Mouse (Mus musculus): Measurements from ENCODE around the gene Gpr156. TPM values are rescaled to one million over a fixed set of nuclear protein-coding genes. Genes with fewer than 3 reads are reported as not detected.

Gpr156 gene
- polyA plus RNA-seq, 1 experiment from 2014 or later: 0.07 TPM

- Histone ChIP-seq H3K4me2 (replicated peaks; ENCODE audit: low read depth) (no peak overlapping the region), H3K9me3 (ENCODE audit: control insufficient read depth, low read length) (no peaks in the 10 kb centered on the region), H3K9ac (ENCODE audit: low read length) (no peak overlapping the region), H3K4me1 (replicated peaks; ENCODE audit: control insufficient read depth, insufficient read depth) (no peaks in the 10 kb centered on the region), H3K4me3 (ENCODE audit: low read depth, low read length) (no peak overlapping the region), H3K27ac (replicated peaks) (no peak overlapping the region), H3K36me3 (ENCODE audit: control insufficient read depth, insufficient read depth, low read length) (no peaks in the 10 kb centered on the region), H3K27me3 (ENCODE audit: control insufficient read depth, insufficient read depth, low read length) (no peaks in the 10 kb centered on the region)
- no peak for DNase-seq (ENCODE audit: low spot score)
- no peak for ATAC-seq (ENCODE audit: low FRiP score, low TSS enrichment)
- no peak for TF ChIP-seq CTCF (IDR thresholded peaks at IDR 0.05; ENCODE audit: low read depth)
- no peak for TF ChIP-seq EP300 (optimal IDR thresholded peaks at IDR 0.05)
- WGBS: 45% methylated on average over 2 of the region's 2 CpGs
Measured at GRCm38 (mm10) chr16:37899357-37899756, 16.9 kb upstream of the Gpr156 start.

- Histone ChIP-seq H3K27ac (replicated peaks) (no peak overlapping the region), H3K27me3 (ENCODE audit: control insufficient read depth, insufficient read depth, low read length) (no peaks in the 10 kb centered on the region), H3K36me3 (ENCODE audit: control insufficient read depth, insufficient read depth, low read length) (no peaks in the 10 kb centered on the region), H3K9ac (ENCODE audit: low read length) (no peak overlapping the region), H3K9me3 (ENCODE audit: control insufficient read depth, low read length) (no peaks in the 10 kb centered on the region), H3K4me3 (ENCODE audit: low read depth, low read length) (no peak overlapping the region), H3K4me2 (replicated peaks; ENCODE audit: low read depth) (no peak overlapping the region), H3K4me1 (replicated peaks; ENCODE audit: control insufficient read depth, insufficient read depth) (no peaks in the 10 kb centered on the region)
- TF ChIP-seq CTCF (IDR thresholded peaks at IDR 0.05; ENCODE audit: low read depth) (no peak), EP300 (optimal IDR thresholded peaks at IDR 0.05) (no peak)
- WGBS: 39% methylated on average over 11 of the region's 11 CpGs
- ATAC-seq (ENCODE audit: low FRiP score, low TSS enrichment) (peak; percentile 47; the same call in 1 of the 2 replicates), DNase-seq (ENCODE audit: low spot score) (peak; percentile 28)
Measured at GRCm38 (mm10) chr16:37901318-37901717, 15.0 kb upstream of the Gpr156 start.

GRCm38 (mm10) chr16:37906456-37906855, 9.8 kb upstream of the Gpr156 start:
- no peaks in the 10 kb centered on the region for H3K27me3 ChIP-seq (ENCODE audit: control insufficient read depth, insufficient read depth, low read length)
- whole genome bisulfite sequencing: 86% methylated on average over 3 of the region's 3 CpGs
- H3K4me3 ChIP-seq (ENCODE audit: low read depth, low read length): no peak overlapping the region
- DNase-seq (ENCODE audit: low spot score): no peak
- no peaks in the 10 kb centered on the region for H3K36me3 ChIP-seq (ENCODE audit: control insufficient read depth, insufficient read depth, low read length)
- H3K27ac ChIP-seq (replicated peaks): no peak overlapping the region
- no peaks in the 10 kb centered on the region for H3K9me3 ChIP-seq (ENCODE audit: control insufficient read depth, low read length)
- H3K4me1 ChIP-seq (replicated peaks; ENCODE audit: control insufficient read depth, insufficient read depth): no peaks in the 10 kb centered on the region
- no peak overlapping the region for H3K9ac ChIP-seq (ENCODE audit: low read length)
- TF ChIP-seq EP300 (optimal IDR thresholded peaks at IDR 0.05) (no peak), CTCF (IDR thresholded peaks at IDR 0.05; ENCODE audit: low read depth) (no peak)
- no peak overlapping the region for H3K4me2 ChIP-seq (replicated peaks; ENCODE audit: low read depth)
- no peak for ATAC-seq (ENCODE audit: low FRiP score, low TSS enrichment)

- no peak overlapping the region for H3K9ac ChIP-seq (ENCODE audit: low read length)
- no peaks in the 10 kb centered on the region for H3K9me3 ChIP-seq (ENCODE audit: control insufficient read depth, low read length)
- no peak overlapping the region for H3K4me3 ChIP-seq (ENCODE audit: low read depth, low read length)
- H3K4me2 ChIP-seq (replicated peaks; ENCODE audit: low read depth): no peak overlapping the region
- TF ChIP-seq EP300 (optimal IDR thresholded peaks at IDR 0.05) (no peak), CTCF (IDR thresholded peaks at IDR 0.05; ENCODE audit: low read depth) (no peak)
- WGBS: 51% methylated on average over 1 of the region's 1 CpGs
- no peaks in the 10 kb centered on the region for H3K27me3 ChIP-seq (ENCODE audit: control insufficient read depth, insufficient read depth, low read length)
- no peaks in the 10 kb centered on the region for H3K4me1 ChIP-seq (replicated peaks; ENCODE audit: control insufficient read depth, insufficient read depth)
- no peak overlapping the region for H3K27ac ChIP-seq (replicated peaks)
- DNase-seq (ENCODE audit: low spot score) (no peak), ATAC-seq (ENCODE audit: low FRiP score, low TSS enrichment) (no peak)
- H3K36me3 ChIP-seq (ENCODE audit: control insufficient read depth, insufficient read depth, low read length): no peaks in the 10 kb centered on the region
Measured at GRCm38 (mm10) chr16:37911086-37911485, 5.2 kb upstream of the Gpr156 start.

- Histone ChIP-seq H3K4me3 (ENCODE audit: low read depth, low read length) (peak overlapping the region; percentile 45; the same call in 1 of the 2 replicates), H3K4me1 (replicated peaks; ENCODE audit: control insufficient read depth, insufficient read depth) (peaks cover 4% of the 10 kb centered on the region), H3K27me3 (ENCODE audit: control insufficient read depth, insufficient read depth, low read length) (no peaks in the 10 kb centered on the region), H3K36me3 (ENCODE audit: control insufficient read depth, insufficient read depth, low read length) (no peaks in the 10 kb centered on the region), H3K4me2 (replicated peaks; ENCODE audit: low read depth) (peak overlapping the region; percentile 88), H3K27ac (replicated peaks) (no peak overlapping the region), H3K9me3 (ENCODE audit: control insufficient read depth, low read length) (no peaks in the 10 kb centered on the region), H3K9ac (ENCODE audit: low read length) (no peak overlapping the region)
- DNase-seq (ENCODE audit: low spot score) (no peak), ATAC-seq (ENCODE audit: low FRiP score, low TSS enrichment) (no peak)
- TF ChIP-seq EP300 (optimal IDR thresholded peaks at IDR 0.05) (no peak), CTCF (IDR thresholded peaks at IDR 0.05; ENCODE audit: low read depth) (no peak)
- 35% methylated on average over 7 of the region's 7 CpGs for WGBS
Measured at GRCm38 (mm10) chr16:37916818-37917201, 514 bp downstream of the Gpr156 start.

- H3K9ac ChIP-seq (ENCODE audit: low read length): no peak overlapping the region
- H3K27ac ChIP-seq (replicated peaks): no peak overlapping the region
- H3K36me3 ChIP-seq (ENCODE audit: control insufficient read depth, insufficient read depth, low read length): no peaks in the 10 kb centered on the region
- no peak for ATAC-seq (ENCODE audit: low FRiP score, low TSS enrichment)
- H3K27me3 ChIP-seq (ENCODE audit: control insufficient read depth, insufficient read depth, low read length): no peaks in the 10 kb centered on the region
- no peak overlapping the region for H3K4me2 ChIP-seq (replicated peaks; ENCODE audit: low read depth)
- no peaks in the 10 kb centered on the region for H3K9me3 ChIP-seq (ENCODE audit: control insufficient read depth, low read length)
- TF ChIP-seq EP300 (optimal IDR thresholded peaks at IDR 0.05) (no peak), CTCF (IDR thresholded peaks at IDR 0.05; ENCODE audit: low read depth) (peak; percentile 30; the same call in 1 of the 2 replicates)
- peaks cover 4% of the 10 kb centered on the region for H3K4me1 ChIP-seq (replicated peaks; ENCODE audit: control insufficient read depth, insufficient read depth)
- WGBS: 86% methylated on average over 6 of the region's 6 CpGs
- DNase-seq (ENCODE audit: low spot score): no peak
- no peak overlapping the region for H3K4me3 ChIP-seq (ENCODE audit: low read depth, low read length)
Measured at GRCm38 (mm10) chr16:37919000-37919399, 2.7 kb downstream of the Gpr156 start.
